Mouse (Mus musculus) liver, embryonic 16.5 days (tissue): ENCODE data around the gene Bach2. TPM values are rescaled to one million over a fixed set of nuclear protein-coding genes. Genes with fewer than 3 reads are reported as not detected.

Experiments
- ATAC-seq: fragments of 200-750 bp; cut with Nextera tagmentation; 2 replicates; pipeline ENCODE4 v1.8.0; 2017; ENCODE audit warnings: low read depth, mild to moderate bottlenecking, moderate number of reproducible peaks, moderate library complexity
- H3K27ac ChIP-seq: fragments of 300-500 bp; sonication (generic); 2 replicates; pipeline ENCODE4 v1.5.1; 2014; ENCODE audit warnings: mild to moderate bottlenecking, low read length
- H3K27me3 ChIP-seq: fragments of 300-500 bp; sonication (generic); 2 replicates; pipeline ENCODE4 v1.6.1; 2014; ENCODE audit warnings: low read depth, low read length, mixed read lengths; ENCODE audit not compliant: control insufficient read depth, insufficient read depth
- H3K36me3 ChIP-seq: fragments of 300-500 bp; sonication (generic); 2 replicates; pipeline ENCODE4 v1.6.1; 2014; ENCODE audit warnings: mild to moderate bottlenecking; ENCODE audit not compliant: control insufficient read depth, insufficient read depth
- H3K4me1 ChIP-seq: fragments of 300-500 bp; sonication (generic); 2 replicates; pipeline ENCODE4 v1.6.1; 2014; ENCODE audit warnings: low read depth, low read length, mixed read lengths; ENCODE audit not compliant: control insufficient read depth
- H3K4me2 ChIP-seq: fragments of 300-500 bp; sonication (generic); 2 replicates; pipeline ENCODE4 v1.6.1; 2014; ENCODE audit warnings: low read depth, low read length, mixed read lengths
- H3K4me3 ChIP-seq: fragments of 300-500 bp; sonication (generic); 2 replicates; pipeline ENCODE4 v1.5.1; 2014; ENCODE audit warnings: low read depth, mild to moderate bottlenecking, low read length
- H3K9ac ChIP-seq: fragments of 300-500 bp; sonication (generic); 2 replicates; pipeline ENCODE4 v1.6.1; 2014; ENCODE audit warnings: low read depth, low read length
- H3K9me3 ChIP-seq: fragments of 300-500 bp; sonication (generic); replicated peaks from 2 replicates; pipeline ENCODE4 v1.6.1; 2016; ENCODE audit warnings: low read length; ENCODE audit not compliant: control insufficient read depth
- WGBS: fragments of 180-500 bp; shearing (Covaris S2); extraction: QIAGEN DNeasy Blood & Tissue Kit; methylation state at CpG from one replicate; pipeline ENCODE4 v1.1.7; 2014; ENCODE audit not compliant: insufficient replicate concordance; 5-methylcytosine and 5-hydroxymethylcytosine counted together
- polyA plus RNA-seq: library from polyadenylated mRNA; unstranded; fragments of >200 nt; fragmentation: Nextera tagmentation; extraction: Ambion mirVana; gene quantifications from 2 replicates; pipeline ENCODE4 v1.2.1, GENCODE M21; 2015

The Bach2 gene
- polyA plus RNA-seq, 1 experiment from 2014 or later, result 1.5 TPM

DNA sequence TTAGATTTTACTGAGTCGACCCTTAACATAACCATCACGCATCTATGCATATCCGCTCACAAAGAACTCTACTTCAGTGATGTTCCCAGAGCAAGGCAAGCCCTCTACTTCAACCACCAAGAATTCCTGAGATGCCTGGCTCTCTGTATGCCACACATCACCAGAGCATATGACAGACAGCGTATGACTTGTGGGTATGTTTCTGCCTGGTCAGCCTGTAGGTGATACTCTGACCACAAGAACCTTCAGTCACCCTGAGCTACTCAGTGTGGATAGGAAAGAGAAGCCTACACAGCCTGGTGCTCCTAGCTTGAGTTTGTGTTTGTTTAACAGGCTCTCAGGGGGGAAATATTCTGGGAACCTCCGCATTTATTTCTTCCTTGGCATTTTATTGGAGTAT is 36.2 kb upstream of the Bach2 start:
- H3K27me3 ChIP-seq, result no peaks in the 10 kb centered on the region
- no peak for ATAC-seq
- peaks cover 27% of the 10 kb centered on the region for H3K4me1 ChIP-seq
- no peak overlapping the region for H3K9ac ChIP-seq
- no peaks in the 10 kb centered on the region for H3K9me3 ChIP-seq
- 72% methylated on average over 5 of the region's 5 CpGs for WGBS
- no peak overlapping the region for H3K4me2 ChIP-seq
- no peaks in the 10 kb centered on the region for H3K36me3 ChIP-seq
- H3K27ac ChIP-seq, result no peak overlapping the region
- H3K4me3 ChIP-seq, result no peak overlapping the region

GRCm38 (mm10) chr4:32204819-32205218 is 33.8 kb upstream of the Bach2 start:
- Histone ChIP-seq H3K9ac (no peak overlapping the region), H3K4me1 (peaks cover 27% of the 10 kb centered on the region), H3K4me2 (no peak overlapping the region), H3K4me3 (no peak overlapping the region), H3K9me3 (no peaks in the 10 kb centered on the region), H3K27ac (no peak overlapping the region), H3K36me3 (no peaks in the 10 kb centered on the region), H3K27me3 (no peaks in the 10 kb centered on the region)
- WGBS, result 23% methylated on average over 4 of the region's 4 CpGs
- peak; percentile 44; the same call in 1 of the 2 replicates for ATAC-seq

- Histone ChIP-seq H3K36me3 (no peaks in the 10 kb centered on the region), H3K9ac (no peak overlapping the region), H3K27ac (no peak overlapping the region; the same call in 1 of the 2 replicates), H3K4me1 (peaks cover 27% of the 10 kb centered on the region), H3K27me3 (no peaks in the 10 kb centered on the region), H3K9me3 (no peaks in the 10 kb centered on the region), H3K4me3 (no peak overlapping the region), H3K4me2 (peak overlapping the region; percentile 15)
- peak; percentile 74 for ATAC-seq
- WGBS, result 32% methylated on average over 2 of the region's 2 CpGs
Measured at GRCm38 (mm10) chr4:32205825-32206224, 32.8 kb upstream of the Bach2 start.

DNA sequence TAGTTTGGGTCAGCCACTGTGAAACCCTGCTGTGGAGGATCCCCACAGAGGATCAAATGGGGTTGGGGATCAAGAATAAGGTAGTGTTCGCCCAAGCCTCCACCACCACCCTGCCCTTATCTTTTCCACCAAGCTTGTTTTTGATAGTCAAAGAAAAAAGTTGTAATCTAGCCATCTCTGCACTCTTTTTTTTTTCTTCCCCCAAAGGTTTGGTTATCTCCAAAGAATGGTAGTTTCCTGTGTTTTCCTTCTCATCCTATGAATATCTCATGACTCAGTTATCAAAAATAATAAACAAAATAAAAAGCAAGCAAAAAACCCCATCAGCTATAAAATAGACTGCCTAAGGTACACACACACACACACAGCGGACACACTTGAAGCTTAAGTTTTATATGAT is 28.6 kb upstream of the Bach2 start:
- no peaks in the 10 kb centered on the region for H3K9me3 ChIP-seq
- H3K4me2 ChIP-seq, result no peak overlapping the region
- ATAC-seq, result no peak
- no peak overlapping the region for H3K9ac ChIP-seq
- no peaks in the 10 kb centered on the region for H3K36me3 ChIP-seq
- H3K4me1 ChIP-seq, result peaks cover 20% of the 10 kb centered on the region
- H3K27ac ChIP-seq, result no peak overlapping the region
- H3K27me3 ChIP-seq, result no peaks in the 10 kb centered on the region
- H3K4me3 ChIP-seq, result no peak overlapping the region
- WGBS, result 46% methylated on average over 2 of the region's 2 CpGs

- no peak overlapping the region for H3K4me2 ChIP-seq
- H3K27ac ChIP-seq, result no peak overlapping the region
- ATAC-seq, result no peak
- 48% methylated on average over 9 of the region's 9 CpGs for WGBS
- no peak overlapping the region for H3K9ac ChIP-seq
- H3K36me3 ChIP-seq, result no peaks in the 10 kb centered on the region
- H3K4me1 ChIP-seq, result peaks cover 15% of the 10 kb centered on the region
- H3K4me3 ChIP-seq, result no peak overlapping the region
- no peaks in the 10 kb centered on the region for H3K27me3 ChIP-seq
- no peaks in the 10 kb centered on the region for H3K9me3 ChIP-seq
Measured at GRCm38 (mm10) chr4:32210424-32211184, 28.0 kb upstream of the Bach2 start.

DNA sequence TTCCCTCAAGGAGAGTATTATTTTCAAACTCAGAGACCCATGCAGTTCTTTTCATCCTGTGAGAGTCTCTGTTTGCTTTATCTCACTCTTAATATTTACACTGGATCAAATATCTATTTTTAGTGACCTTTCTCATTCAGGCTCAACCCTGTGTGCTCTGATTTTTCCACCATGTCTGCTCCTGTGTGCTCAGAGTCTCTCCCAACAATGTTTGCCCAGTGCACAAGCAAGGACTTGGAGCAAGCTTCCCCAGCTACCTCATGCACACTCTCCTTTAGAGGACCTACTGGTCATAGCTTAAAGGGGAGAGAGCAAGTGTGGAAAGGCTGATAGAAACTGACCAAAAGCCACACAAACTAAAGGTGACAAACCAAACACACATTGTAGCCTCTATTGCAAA is 26.0 kb upstream of the Bach2 start:
- Histone ChIP-seq H3K9me3 (no peaks in the 10 kb centered on the region), H3K27ac (no peak overlapping the region), H3K27me3 (no peaks in the 10 kb centered on the region), H3K9ac (no peak overlapping the region), H3K4me2 (no peak overlapping the region), H3K4me1 (no peaks in the 10 kb centered on the region), H3K36me3 (no peaks in the 10 kb centered on the region), H3K4me3 (no peak overlapping the region)
- peak; percentile 37; the same call in 1 of the 2 replicates for ATAC-seq

DNA sequence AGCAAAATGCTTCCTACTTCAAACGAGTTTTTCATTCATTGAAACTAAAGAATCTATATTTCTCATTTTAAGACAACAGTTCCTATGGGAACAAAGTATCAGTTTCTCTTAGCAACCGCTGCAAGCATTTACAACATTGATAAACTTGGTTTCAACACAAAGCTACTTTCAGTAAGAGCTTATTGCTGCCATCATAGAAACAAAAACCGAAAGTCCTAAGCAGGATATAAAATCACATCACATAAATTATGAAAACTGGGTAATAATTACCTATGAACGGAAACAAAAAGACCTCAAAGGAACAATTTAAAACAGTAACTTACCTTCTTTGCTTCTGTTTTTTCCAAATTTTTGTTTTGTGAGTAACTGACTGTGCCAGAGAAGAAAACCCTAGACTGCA is 22.1 kb upstream of the Bach2 start:
- no peak for ATAC-seq
- Histone ChIP-seq H3K36me3 (no peaks in the 10 kb centered on the region), H3K27ac (no peak overlapping the region), H3K27me3 (no peaks in the 10 kb centered on the region), H3K9ac (no peak overlapping the region), H3K4me1 (no peaks in the 10 kb centered on the region), H3K4me2 (no peak overlapping the region), H3K4me3 (no peak overlapping the region), H3K9me3 (no peaks in the 10 kb centered on the region)
- 60% methylated on average over 4 of the region's 4 CpGs for WGBS

- Histone ChIP-seq H3K9me3 (no peaks in the 10 kb centered on the region), H3K9ac (no peak overlapping the region), H3K4me1 (no peaks in the 10 kb centered on the region), H3K4me2 (no peak overlapping the region), H3K27ac (no peak overlapping the region), H3K4me3 (no peak overlapping the region), H3K36me3 (no peaks in the 10 kb centered on the region), H3K27me3 (no peaks in the 10 kb centered on the region)
- 73% methylated on average over 3 of the region's 3 CpGs for WGBS
- ATAC-seq, result no peak
Measured at GRCm38 (mm10) chr4:32217016-32217415, 21.6 kb upstream of the Bach2 start.

GRCm38 (mm10) chr4:32217593-32217992 is 21.0 kb upstream of the Bach2 start:
- H3K27ac ChIP-seq, result no peak overlapping the region
- ATAC-seq, result no peak

More at GRCm38 (mm10) chr4:32217593-32217992, 21.0 kb upstream of the Bach2 start:
- Histone ChIP-seq H3K4me3 (no peak overlapping the region), H3K4me1 (no peaks in the 10 kb centered on the region), H3K9me3 (no peaks in the 10 kb centered on the region), H3K36me3 (no peaks in the 10 kb centered on the region), H3K27me3 (no peaks in the 10 kb centered on the region), H3K9ac (no peak overlapping the region), H3K4me2 (no peak overlapping the region)
- 76% methylated on average over 12 of the region's 12 CpGs for WGBS
